Mouse (Mus musculus): ENCODE measurements at regions not wholly inside any gene's neighbourhood (a gene's known extent, or its start where the extent isn't known, plus 50 kb on each side); places are given as distances from the start of the nearest gene placed in this dataset.
A peak's percentile ranks its signal among the peaks of the same experiment; 100 is the strongest.

- Histone ChIP-seq H3K4me3 (replicated peaks) (no peak overlapping the region), H3K27me3 (no peaks in the 10 kb centered on the region), H3K27ac (replicated peaks) (no peak overlapping the region), H3K9ac (no peak overlapping the region), H3K4me2 (replicated peaks) (no peak overlapping the region), H3K36me3 (no peaks in the 10 kb centered on the region), H3K4me1 (no peaks in the 10 kb centered on the region), H3K9me3 (replicated peaks) (no peaks in the 10 kb centered on the region)
- no peak for ATAC-seq (ENCODE audit: insufficient number of reproducible peaks, low FRiP score, low TSS enrichment, low read depth)
- 66% methylated on average over 1 of the region's 1 CpGs for WGBS
Measured at GRCm38 (mm10) chr6:110120406-110120805, 525.0 kb upstream of the Grm7 start.

- WGBS = 87% methylated on average over 3 of the region's 3 CpGs
- no peak for ATAC-seq (ENCODE audit: insufficient number of reproducible peaks, low FRiP score, low TSS enrichment, low read depth)
Measured at GRCm38 (mm10) chr6:110132271-110132670, 513.1 kb upstream of the Grm7 start.

GRCm38 (mm10) chr6:110133587-110133986, 511.8 kb upstream of the Grm7 start:
- Histone ChIP-seq H3K36me3 (no peaks in the 10 kb centered on the region), H3K4me3 (replicated peaks) (no peak overlapping the region), H3K27me3 (no peaks in the 10 kb centered on the region), H3K9ac (no peak overlapping the region), H3K4me2 (replicated peaks) (no peak overlapping the region), H3K27ac (replicated peaks) (no peak overlapping the region), H3K9me3 (replicated peaks) (no peaks in the 10 kb centered on the region), H3K4me1 (no peaks in the 10 kb centered on the region)
- no peak for ATAC-seq (ENCODE audit: insufficient number of reproducible peaks, low FRiP score, low TSS enrichment, low read depth)
- 68% methylated on average over 1 of the region's 1 CpGs for WGBS

More at GRCm38 (mm10) chr6:110132271-110132670, 513.1 kb upstream of the Grm7 start:
- Histone ChIP-seq H3K27me3 (no peaks in the 10 kb centered on the region), H3K36me3 (no peaks in the 10 kb centered on the region), H3K4me3 (replicated peaks) (no peak overlapping the region), H3K4me2 (replicated peaks) (no peak overlapping the region), H3K9me3 (replicated peaks) (no peaks in the 10 kb centered on the region), H3K27ac (replicated peaks) (no peak overlapping the region), H3K9ac (no peak overlapping the region), H3K4me1 (no peaks in the 10 kb centered on the region)

- no peaks in the 10 kb centered on the region for H3K9me3 ChIP-seq (replicated peaks)
- whole genome bisulfite sequencing = 29% methylated on average over 7 of the region's 7 CpGs
- H3K4me2 ChIP-seq (replicated peaks) = no peak overlapping the region
- no peaks in the 10 kb centered on the region for H3K4me1 ChIP-seq
- no peak overlapping the region for H3K9ac ChIP-seq
- no peak overlapping the region for H3K27ac ChIP-seq (replicated peaks)
- no peak overlapping the region for H3K4me3 ChIP-seq (replicated peaks)
- no peaks in the 10 kb centered on the region for H3K27me3 ChIP-seq
- ATAC-seq (ENCODE audit: insufficient number of reproducible peaks, low FRiP score, low TSS enrichment, low read depth) = no peak
- no peaks in the 10 kb centered on the region for H3K36me3 ChIP-seq
Measured at GRCm38 (mm10) chr6:110137043-110137650, 508.2 kb upstream of the Grm7 start.

GRCm38 (mm10) chr6:110139396-110139795, 506.0 kb upstream of the Grm7 start:
- ATAC-seq (ENCODE audit: insufficient number of reproducible peaks, low FRiP score, low TSS enrichment, low read depth) = no peak
- Histone ChIP-seq H3K9me3 (replicated peaks) (no peaks in the 10 kb centered on the region), H3K4me2 (replicated peaks) (no peak overlapping the region), H3K9ac (no peak overlapping the region), H3K27me3 (no peaks in the 10 kb centered on the region), H3K27ac (replicated peaks) (no peak overlapping the region), H3K4me1 (no peaks in the 10 kb centered on the region), H3K4me3 (replicated peaks) (no peak overlapping the region), H3K36me3 (no peaks in the 10 kb centered on the region)
- WGBS = 67% methylated on average over 2 of the region's 2 CpGs

- Histone ChIP-seq H3K27ac (replicated peaks) (no peak overlapping the region), H3K36me3 (no peaks in the 10 kb centered on the region), H3K9ac (no peak overlapping the region), H3K4me1 (no peaks in the 10 kb centered on the region), H3K9me3 (replicated peaks) (no peaks in the 10 kb centered on the region), H3K27me3 (no peaks in the 10 kb centered on the region), H3K4me3 (replicated peaks) (no peak overlapping the region), H3K4me2 (replicated peaks) (no peak overlapping the region)
- WGBS = 92% methylated on average over 2 of the region's 2 CpGs
- ATAC-seq (ENCODE audit: insufficient number of reproducible peaks, low FRiP score, low TSS enrichment, low read depth) = no peak
Measured at GRCm38 (mm10) chr6:110168539-110168938, 476.8 kb upstream of the Grm7 start.

GRCm38 (mm10) chr6:110205973-110206372, 439.4 kb upstream of the Grm7 start:
- Histone ChIP-seq H3K27ac (replicated peaks) (no peak overlapping the region), H3K36me3 (no peaks in the 10 kb centered on the region), H3K4me1 (no peaks in the 10 kb centered on the region), H3K27me3 (no peaks in the 10 kb centered on the region), H3K4me3 (replicated peaks) (no peak overlapping the region), H3K4me2 (replicated peaks) (no peak overlapping the region), H3K9ac (no peak overlapping the region), H3K9me3 (replicated peaks) (no peaks in the 10 kb centered on the region)
- no peak for ATAC-seq (ENCODE audit: insufficient number of reproducible peaks, low FRiP score, low TSS enrichment, low read depth)
- WGBS = 36% methylated on average over 2 of the region's 2 CpGs

GRCm38 (mm10) chr6:110208822-110209221, 436.6 kb upstream of the Grm7 start:
- Histone ChIP-seq H3K9me3 (replicated peaks) (no peaks in the 10 kb centered on the region), H3K36me3 (no peaks in the 10 kb centered on the region), H3K4me2 (replicated peaks) (no peak overlapping the region), H3K9ac (no peak overlapping the region), H3K27me3 (no peaks in the 10 kb centered on the region), H3K4me1 (no peaks in the 10 kb centered on the region), H3K27ac (replicated peaks) (no peak overlapping the region), H3K4me3 (replicated peaks) (no peak overlapping the region)
- 86% methylated on average over 1 of the region's 1 CpGs for WGBS
- ATAC-seq (ENCODE audit: insufficient number of reproducible peaks, low FRiP score, low TSS enrichment, low read depth) = peak; percentile 51; the same call in 1 of the 2 replicates

GRCm38 (mm10) chr6:110247490-110247889, 397.9 kb upstream of the Grm7 start:
- no peak overlapping the region for H3K27ac ChIP-seq (replicated peaks)
- 51% methylated on average over 1 of the region's 1 CpGs for WGBS
- no peak for ATAC-seq (ENCODE audit: insufficient number of reproducible peaks, low FRiP score, low TSS enrichment, low read depth)
- no peaks in the 10 kb centered on the region for H3K9me3 ChIP-seq (replicated peaks)
- H3K4me3 ChIP-seq (replicated peaks) = no peak overlapping the region
- no peak overlapping the region for H3K4me2 ChIP-seq (replicated peaks)
- H3K4me1 ChIP-seq = no peaks in the 10 kb centered on the region
- no peaks in the 10 kb centered on the region for H3K27me3 ChIP-seq
- no peaks in the 10 kb centered on the region for H3K36me3 ChIP-seq
- no peak overlapping the region for H3K9ac ChIP-seq

GRCm38 (mm10) chr6:110296549-110296948, 348.8 kb upstream of the Grm7 start:
- Histone ChIP-seq H3K36me3 (no peaks in the 10 kb centered on the region), H3K4me2 (replicated peaks) (no peak overlapping the region), H3K4me1 (no peaks in the 10 kb centered on the region), H3K4me3 (replicated peaks) (no peak overlapping the region), H3K27me3 (no peaks in the 10 kb centered on the region), H3K27ac (replicated peaks) (no peak overlapping the region), H3K9me3 (replicated peaks) (no peaks in the 10 kb centered on the region), H3K9ac (no peak overlapping the region)
- no peak for ATAC-seq (ENCODE audit: insufficient number of reproducible peaks, low FRiP score, low TSS enrichment, low read depth)
- WGBS = 79% methylated on average over 2 of the region's 2 CpGs
